In genomic region chr17:24111256-24111655, GRCm38 (mm10) we compare ENCODE assay signal across 19 mouse cellular contexts. TPM values are rescaled to one million over a fixed set of nuclear protein-coding genes. Genes with fewer than 3 reads are reported as not detected.
DNase-seq lines count a peak whose midpoint lies in the region; ATAC-seq and TF ChIP-seq lines count a peak whose summit lies in the region.
"Had no signal": no experiment of that assay in that cellular context is flagged by ENCODE, and none has a peak within 500 bp of the region (broad histone marks: within the 10 kb centered on the region; RNA-seq: fewer than 3 reads in every experiment).

No protein-coding gene starts in this region.

- TF ChIP-seq EP300 in lung, postnatal 0 days (IDR thresholded peaks at IDR 0.05), result no peak

- TF ChIP-seq CTCF in lung, postnatal 0 days (IDR thresholded peaks at IDR 0.05), result no peak
- TF ChIP-seq CTCF in brain, embryonic 14.5 days (IDR thresholded peaks at IDR 0.05; ENCODE audit: borderline replicate concordance, extremely low read depth, insufficient read depth, insufficient read length), result no peak

- H3K27ac ChIP-seq in forebrain, embryonic 14.5 days (ENCODE audit: low read depth, low read length), result no peak overlapping the region
- no peak overlapping the region for H3K27ac ChIP-seq in forebrain, embryonic 11.5 days (ENCODE audit: low read depth, low read length)
- no peak overlapping the region for H3K27ac ChIP-seq in lung, postnatal 0 days (ENCODE audit: low read length)
- H3K27ac ChIP-seq in heart, embryonic 11.5 days (ENCODE audit: low read depth, low read length), result no peak overlapping the region
- H3K27ac ChIP-seq: embryonic facial prominence, embryonic 13.5 days; heart, adult 2 months had no signal

- no peak for TF ChIP-seq POLR2A in brain, embryonic 14.5 days (IDR thresholded peaks at IDR 0.05; ENCODE audit: borderline replicate concordance, extremely low read depth, insufficient read depth, insufficient read length, poor library complexity, severe bottlenecking)

- WGBS in forebrain, embryonic 14.5 days, result 85% methylated on average over 1 of the region's 1 CpGs
- 96% methylated on average over 1 of the region's 1 CpGs for WGBS in forebrain, embryonic 11.5 days
- 16% methylated on average over 1 of the region's 1 CpGs for WGBS in lung, postnatal 0 days
- WGBS in heart, embryonic 11.5 days (ENCODE audit: insufficient replicate concordance), result 90% methylated on average over 1 of the region's 1 CpGs

- DNase-seq in forebrain, embryonic 14.5 days (ENCODE audit: low spot score), result peak; percentile 56
- no peak for DNase-seq in forebrain, embryonic 11.5 days (ENCODE audit: low spot score)
- DNase-seq in lung, postnatal 0 days (ENCODE audit: low spot score), result peak; percentile 19
- DNase-seq in lung, postnatal 4 days, result no peak
- DNase-seq in NIH3T3 (ENCODE audit: low read depth), result peak; percentile 22
- DNase-seq in brain, embryonic 14.5 days (ENCODE audit: low read depth), result peak; percentile 32
- DNase-seq: adrenal gland, postnatal 25 days; cerebellum, adult 11 months; cerebellum, adult 9-10 months; cerebellum, postnatal 25 days; gastrocnemius, postnatal 14 days; heart, adult 2 months had no signal

- no peaks in the 10 kb centered on the region for H3K9me3 ChIP-seq in forebrain, embryonic 14.5 days (replicated peaks; ENCODE audit: control insufficient read depth, low read length)
- no peaks in the 10 kb centered on the region for H3K9me3 ChIP-seq in forebrain, embryonic 11.5 days (ENCODE audit: control insufficient read depth, low read length)
- H3K9me3 ChIP-seq in lung, postnatal 0 days (ENCODE audit: low read length), result no peaks in the 10 kb centered on the region
- H3K9me3 ChIP-seq in heart, embryonic 11.5 days (replicated peaks; ENCODE audit: control insufficient read depth, low read length), result no peaks in the 10 kb centered on the region
- H3K9me3 ChIP-seq: embryonic facial prominence, embryonic 13.5 days; heart, embryonic 12.5 days had no signal

- ATAC-seq in forebrain, embryonic 14.5 days, result no peak
- no peak for ATAC-seq in forebrain, embryonic 11.5 days (replicated peaks; ENCODE audit: low FRiP score)
- ATAC-seq in lung, postnatal 0 days, result no peak
- ATAC-seq in heart, embryonic 11.5 days (replicated peaks; ENCODE audit: insufficient number of reproducible peaks, low FRiP score, low TSS enrichment), result no peak
- ATAC-seq: forebrain, embryonic 16.5 days; hindbrain, embryonic 16.5 days; inflammation-experienced regulatory T-cells, adult 6 months; intestine, postnatal 0 days had no signal

- H3K4me1 ChIP-seq in forebrain, embryonic 14.5 days (ENCODE audit: control insufficient read depth, insufficient read depth, low read length), result 0 out of 2 replicates have a peak, but pooled peaks cover 4% of the 10 kb centered on the region
- no peaks in the 10 kb centered on the region for H3K4me1 ChIP-seq in forebrain, embryonic 11.5 days (replicated peaks; ENCODE audit: control insufficient read depth, insufficient read depth, low read length)
- peaks cover 3% of the 10 kb centered on the region for H3K4me1 ChIP-seq in lung, postnatal 0 days (ENCODE audit: insufficient read depth, low read depth, low read length)
- H3K4me1 ChIP-seq in heart, embryonic 11.5 days (ENCODE audit: control insufficient read depth, insufficient read depth, low read length), result no peaks in the 10 kb centered on the region

- peaks cover 26% of the 10 kb centered on the region for H3K36me3 ChIP-seq in forebrain, embryonic 14.5 days (ENCODE audit: control insufficient read depth, insufficient read depth, low read length)
- H3K36me3 ChIP-seq in forebrain, embryonic 11.5 days (ENCODE audit: control insufficient read depth, insufficient read depth, low read length), result no peaks in the 10 kb centered on the region
- H3K36me3 ChIP-seq in lung, postnatal 0 days (ENCODE audit: insufficient read depth, low read length), result peaks cover 12% of the 10 kb centered on the region
- H3K36me3 ChIP-seq in heart, embryonic 11.5 days (ENCODE audit: control insufficient read depth, insufficient read depth, low read length), result no peaks in the 10 kb centered on the region

- H3K27me3 ChIP-seq in forebrain, embryonic 14.5 days (replicated peaks; ENCODE audit: control insufficient read depth, insufficient read depth, low read length), result no peaks in the 10 kb centered on the region
- no peaks in the 10 kb centered on the region for H3K27me3 ChIP-seq in forebrain, embryonic 11.5 days (ENCODE audit: control insufficient read depth, insufficient read depth, low read length)
- H3K27me3 ChIP-seq in lung, postnatal 0 days (replicated peaks; ENCODE audit: insufficient read depth, low read length), result no peaks in the 10 kb centered on the region
- H3K27me3 ChIP-seq in heart, embryonic 11.5 days (ENCODE audit: control insufficient read depth, insufficient read depth, low read length), result no peaks in the 10 kb centered on the region
- H3K27me3 ChIP-seq: embryonic facial prominence, embryonic 13.5 days; heart, embryonic 12.5 days had no signal

- no peak overlapping the region for H3K4me3 ChIP-seq in forebrain, embryonic 14.5 days (ENCODE audit: low read depth, low read length)
- no peak overlapping the region for H3K4me3 ChIP-seq in forebrain, embryonic 11.5 days (ENCODE audit: low read depth, low read length)
- no peak overlapping the region for H3K4me3 ChIP-seq in lung, postnatal 0 days (ENCODE audit: low read depth, low read length)
- no peak overlapping the region for H3K4me3 ChIP-seq in heart, embryonic 11.5 days (ENCODE audit: low read depth, low read length)
- H3K4me3 ChIP-seq: embryonic facial prominence, embryonic 13.5 days; heart, adult 2 months; heart, embryonic 12.5 days had no signal

- H3K4me2 ChIP-seq in forebrain, embryonic 14.5 days (ENCODE audit: low read length), result no peak overlapping the region
- H3K4me2 ChIP-seq in forebrain, embryonic 11.5 days (ENCODE audit: low read depth, low read length, severe bottlenecking), result no peak overlapping the region
- H3K4me2 ChIP-seq in lung, postnatal 0 days (replicated peaks; ENCODE audit: low read depth, low read length), result no peak overlapping the region
- no peak overlapping the region for H3K4me2 ChIP-seq in heart, embryonic 11.5 days
- H3K4me2 ChIP-seq: embryonic facial prominence, embryonic 13.5 days; heart, embryonic 12.5 days had no signal

- H3K9ac ChIP-seq in forebrain, embryonic 14.5 days (ENCODE audit: low read length), result no peak overlapping the region
- H3K9ac ChIP-seq in forebrain, embryonic 11.5 days (ENCODE audit: low read length), result no peak overlapping the region
- no peak overlapping the region for H3K9ac ChIP-seq in lung, postnatal 0 days (replicated peaks; ENCODE audit: low read depth)
- H3K9ac ChIP-seq in heart, embryonic 11.5 days (ENCODE audit: low read depth, low read length), result no peak overlapping the region
- H3K9ac ChIP-seq: embryonic facial prominence, embryonic 13.5 days; heart, embryonic 12.5 days had no signal

RNA-seq across cellular contexts. Expression of gene Kctd5, which starts 38.0 kb away (rescaled TPM):
- polyA plus RNA-seq in forebrain, embryonic 14.5 days (2014; fragmentation: Nextera tagmentation; extraction: Ambion mirVana), result 84.3 and 87.0 TPM in 2 replicates
- polyA plus RNA-seq in forebrain, embryonic 11.5 days (2014; fragmentation: Nextera tagmentation; extraction: Ambion mirVana), result 82.8 and 85.0 TPM in 2 replicates
- polyA plus RNA-seq in lung, postnatal 0 days (2015; fragmentation: Nextera tagmentation; extraction: Ambion mirVana), result 34.3 and 36.9 TPM in 2 replicates
- 71.1 and 87.6 TPM in 2 replicates for polyA plus RNA-seq in brain, embryonic 14.5 days (2012; rRNA removed)
- polyA plus RNA-seq in heart, embryonic 11.5 days (2014; fragmentation: Nextera tagmentation; extraction: Ambion mirVana), result 39.9 and 42.7 TPM in 2 replicates

RNA-seq across cellular contexts. Expression of gene Pdpk1, which starts 39.5 kb away (rescaled TPM):
- 42.6 and 59.0 TPM in 2 replicates for polyA plus RNA-seq in forebrain, embryonic 14.5 days (2014; fragmentation: Nextera tagmentation; extraction: Ambion mirVana)
- polyA plus RNA-seq in forebrain, embryonic 11.5 days (2014; fragmentation: Nextera tagmentation; extraction: Ambion mirVana), result 46.6 and 47.5 TPM in 2 replicates
- 26.4 and 32.3 TPM in 2 replicates for polyA plus RNA-seq in lung, postnatal 0 days (2015; fragmentation: Nextera tagmentation; extraction: Ambion mirVana)
- 28.2 and 37.3 TPM in 2 replicates for polyA plus RNA-seq in brain, embryonic 14.5 days (2012; rRNA removed)
- 45.2 and 45.9 TPM in 2 replicates for polyA plus RNA-seq in heart, embryonic 11.5 days (2014; fragmentation: Nextera tagmentation; extraction: Ambion mirVana)

RNA-seq across cellular contexts. Expression of gene Amdhd2, which starts 52.3 kb away (rescaled TPM):
- polyA plus RNA-seq in forebrain, embryonic 14.5 days (2014; fragmentation: Nextera tagmentation; extraction: Ambion mirVana), result 28.4 and 29.6 TPM in 2 replicates
- polyA plus RNA-seq in forebrain, embryonic 11.5 days (2014; fragmentation: Nextera tagmentation; extraction: Ambion mirVana), result 29.5 and 34.7 TPM in 2 replicates
- 44.1 and 44.2 TPM in 2 replicates for polyA plus RNA-seq in lung, postnatal 0 days (2015; fragmentation: Nextera tagmentation; extraction: Ambion mirVana)
- polyA plus RNA-seq in brain, embryonic 14.5 days (2012; rRNA removed), result 37.2 and 40.7 TPM in 2 replicates
- 28.3 and 31.0 TPM in 2 replicates for polyA plus RNA-seq in heart, embryonic 11.5 days (2014; fragmentation: Nextera tagmentation; extraction: Ambion mirVana)

RNA-seq across cellular contexts. Expression of gene Atp6v0c, which starts 58.2 kb away (rescaled TPM):
- polyA plus RNA-seq in forebrain, embryonic 14.5 days (2014; fragmentation: Nextera tagmentation; extraction: Ambion mirVana), result 1,021 and 1,033 TPM in 2 replicates
- polyA plus RNA-seq in forebrain, embryonic 11.5 days (2014; fragmentation: Nextera tagmentation; extraction: Ambion mirVana), result 394 and 453 TPM in 2 replicates
- 566 and 620 TPM in 2 replicates for polyA plus RNA-seq in lung, postnatal 0 days (2015; fragmentation: Nextera tagmentation; extraction: Ambion mirVana)
- 1,361 and 1,487 TPM in 2 replicates for polyA plus RNA-seq in brain, embryonic 14.5 days (2012; rRNA removed)
- polyA plus RNA-seq in heart, embryonic 11.5 days (2014; fragmentation: Nextera tagmentation; extraction: Ambion mirVana), result 552 and 561 TPM in 2 replicates

Comparison
In these comparisons a context has a peak if more than half of its experiments do, and no peak if none do; other contexts are left out.
1. DNase-seq: peak in forebrain, embryonic 14.5 days (single experiment), lung, postnatal 0 days (single experiment), NIH3T3 (single experiment) and brain, embryonic 14.5 days (single experiment); none in forebrain, embryonic 11.5 days (single experiment) and lung, postnatal 4 days (0 of 2).